Mouse (Mus musculus) right cerebral cortex, postnatal 25 days (tissue): Measurements from ENCODE around the gene Mapkbp1.

Source experiments
- DNase-seq: peaks from one replicate; pipeline ENCODE4 v3.0.0; 2022

Gene Mapkbp1

GRCm38 (mm10) chr2:120011462-120012200 lies 39.1 kb downstream of the Mapkbp1 start:
- DNase-seq: no peak

GRCm38 (mm10) chr2:120012924-120013323 lies 40.4 kb downstream of the Mapkbp1 start:
- DNase-seq: no peak

- no peak for DNase-seq
Measured at GRCm38 (mm10) chr2:120013831-120014486, 41.5 kb downstream of the Mapkbp1 start.

GRCm38 (mm10) chr2:120015882-120016281 lies 43.4 kb downstream of the Mapkbp1 start:
- DNase-seq: no peak

- DNase-seq: no peak
Measured at GRCm38 (mm10) chr2:120017599-120017998, 45.1 kb downstream of the Mapkbp1 start.

- DNase-seq: no peak
Measured at GRCm38 (mm10) chr2:120024337-120024736, 51.8 kb downstream of the Mapkbp1 start.

GRCm38 (mm10) chr2:120026984-120027949 lies 54.8 kb downstream of the Mapkbp1 start, which contains the start of the genes Jmjd7 and Gm28042:
Jmjd7 (plus strand) TSS chr2:120027483.
Gm28042 (plus strand) TSS chr2:120027493.
- DNase-seq: peak; percentile 88

- DNase-seq: no peak
Measured at GRCm38 (mm10) chr2:120027950-120028331, 55.4 kb downstream of the Mapkbp1 start.

- DNase-seq: no peak
Measured at GRCm38 (mm10) chr2:120030380-120030779, 57.9 kb downstream of the Mapkbp1 start.

GRCm38 (mm10) chr2:120032726-120033467 lies 60.4 kb downstream of the Mapkbp1 start, which contains the start of gene Pla2g4b:
Pla2g4b (plus strand) TSS chr2:120033417.
- DNase-seq: no peak

GRCm38 (mm10) chr2:120033726-120034125 lies 61.2 kb downstream of the Mapkbp1 start:
- DNase-seq: no peak

GRCm38 (mm10) chr2:120037744-120038143 lies 65.2 kb downstream of the Mapkbp1 start:
- DNase-seq: no peak

- DNase-seq: no peak
Measured at GRCm38 (mm10) chr2:120040991-120041390, 68.5 kb downstream of the Mapkbp1 start.

GRCm38 (mm10) chr2:120044101-120044603 lies 71.7 kb downstream of the Mapkbp1 start:
- peak; percentile 66 for DNase-seq

- DNase-seq: no peak
Measured at GRCm38 (mm10) chr2:120044676-120045075, 72.2 kb downstream of the Mapkbp1 start.

GRCm38 (mm10) chr2:120046486-120047310 lies 74.2 kb downstream of the Mapkbp1 start:
- peak; percentile 55 for DNase-seq

GRCm38 (mm10) chr2:120048173-120048572 lies 75.7 kb downstream of the Mapkbp1 start:
- no peak for DNase-seq

- no peak for DNase-seq
Measured at GRCm38 (mm10) chr2:120049632-120050274, 77.3 kb downstream of the Mapkbp1 start.

- DNase-seq: no peak
Measured at GRCm38 (mm10) chr2:120051405-120051804, 78.9 kb downstream of the Mapkbp1 start.

- DNase-seq: no peak
Measured at GRCm38 (mm10) chr2:120054771-120055552, 82.5 kb downstream of the Mapkbp1 start.
